In the genomic region with DNA sequence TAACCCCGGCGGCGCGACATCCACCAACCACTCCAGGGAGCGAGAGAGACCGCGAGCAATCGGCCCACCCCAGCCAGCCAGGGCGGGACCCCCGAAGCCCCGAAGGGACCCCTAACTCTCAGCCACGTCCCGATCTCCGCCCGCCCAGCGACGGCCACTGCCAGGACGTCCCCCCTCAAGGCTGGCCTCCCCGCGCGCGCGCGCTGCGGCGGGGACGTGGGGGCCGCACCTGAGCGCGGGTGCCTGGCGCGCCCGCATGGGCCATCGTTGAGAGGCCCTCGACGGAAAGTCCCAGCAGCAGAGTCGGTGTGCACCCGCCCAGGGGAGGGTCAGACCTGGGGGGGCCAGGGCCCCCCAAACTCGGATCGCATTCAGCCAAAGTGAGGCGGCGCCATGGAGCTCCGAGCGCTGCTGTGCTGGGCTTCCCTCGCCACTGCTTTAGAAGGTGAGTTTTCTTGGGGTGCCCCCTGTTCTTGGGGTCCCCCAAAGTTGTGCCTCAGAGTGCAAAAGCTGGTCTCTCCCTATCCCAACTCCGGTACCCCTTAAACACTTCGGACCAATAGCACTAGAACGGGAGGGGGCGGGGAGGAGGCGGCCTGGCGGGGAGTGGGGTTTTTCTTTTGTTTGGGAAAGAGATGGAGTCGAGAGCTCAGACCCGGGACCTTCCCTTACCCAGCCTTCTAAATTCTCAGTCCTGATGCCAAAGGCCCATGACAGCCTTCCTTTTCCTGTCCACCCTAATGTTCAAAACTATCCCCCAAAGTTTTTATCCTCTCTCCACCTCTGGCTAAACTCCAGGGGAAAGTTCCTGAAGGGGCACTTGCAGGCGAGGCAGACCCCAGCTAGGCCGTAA, we compare ENCODE assay signal across 8 mouse cellular contexts. TPM values are rescaled to one million over a fixed set of nuclear protein-coding genes. Genes with fewer than 3 reads are reported as not detected.
A peak's percentile ranks its signal among the peaks of the same experiment; 100 is the strongest.
DNase-seq lines count a peak whose midpoint lies in the region; ATAC-seq and TF ChIP-seq lines count a peak whose summit lies in the region.

No protein-coding gene starts in this region.

- H3K4me3 ChIP-seq in lung, embryonic 14.5 days (ENCODE audit: low read depth, low read length): peak overlapping the region; percentile 92
- peak overlapping the region; percentile 93 for H3K4me3 ChIP-seq in embryonic facial prominence, embryonic 14.5 days (ENCODE audit: low read depth, low read length)
- peak overlapping the region; percentile 97 for H3K4me3 ChIP-seq in limb, embryonic 10.5 days

- H3K4me1 ChIP-seq in lung, embryonic 14.5 days (ENCODE audit: insufficient read depth): peaks cover 26% of the 10 kb centered on the region; the same call in 1 of the 2 replicates
- peaks cover 22% of the 10 kb centered on the region for H3K4me1 ChIP-seq in embryonic facial prominence, embryonic 14.5 days (ENCODE audit: control insufficient read depth, insufficient read depth, low read length)
- peaks cover 68% of the 10 kb centered on the region for H3K4me1 ChIP-seq in limb, embryonic 10.5 days

- no peaks in the 10 kb centered on the region for H3K9me3 ChIP-seq in lung, embryonic 14.5 days (ENCODE audit: low read depth, low read length)
- no peaks in the 10 kb centered on the region for H3K9me3 ChIP-seq in embryonic facial prominence, embryonic 14.5 days (ENCODE audit: control insufficient read depth, low read length)
- H3K9me3 ChIP-seq in limb, embryonic 10.5 days (replicated peaks): no peaks in the 10 kb centered on the region

- DNase-seq in lung, embryonic 14.5 days: peak; percentile 31
- DNase-seq in lung, postnatal 14 days: no peak
- DNase-seq in embryonic facial prominence, embryonic 14.5 days (ENCODE audit: low spot score): peak; percentile 16
- peak; percentile 73 for DNase-seq in limb, embryonic 10.5 days (ENCODE audit: low spot score)
- peak; percentile 10 for DNase-seq in retina, embryonic 14.5 days (ENCODE audit: low spot score)
- no peak for DNase-seq in urinary bladder, postnatal 14 days (ENCODE audit: low spot score)
- DNase-seq in cerebellum, postnatal 10 days: no peak
- no peak for DNase-seq in cerebellum, adult 8-10 months

- peak; percentile 46 for ATAC-seq in lung, embryonic 14.5 days (ENCODE audit: insufficient read depth)
- ATAC-seq in embryonic facial prominence, embryonic 14.5 days (ENCODE audit: low read depth): peak; percentile 72

- H3K27me3 ChIP-seq in lung, embryonic 14.5 days (ENCODE audit: insufficient read depth, low read length): no peaks in the 10 kb centered on the region
- H3K27me3 ChIP-seq in embryonic facial prominence, embryonic 14.5 days (replicated peaks; ENCODE audit: control insufficient read depth, insufficient read depth, low read length): no peaks in the 10 kb centered on the region
- H3K27me3 ChIP-seq in limb, embryonic 10.5 days (ENCODE audit: low read depth, poor library complexity, severe bottlenecking): no peaks in the 10 kb centered on the region

- peak overlapping the region; percentile 95 for H3K4me2 ChIP-seq in lung, embryonic 14.5 days
- peak overlapping the region; percentile 90 for H3K4me2 ChIP-seq in embryonic facial prominence, embryonic 14.5 days (ENCODE audit: low read depth, low read length)

- peaks cover 23% of the 10 kb centered on the region for H3K36me3 ChIP-seq in lung, embryonic 14.5 days (ENCODE audit: insufficient read depth)
- H3K36me3 ChIP-seq in embryonic facial prominence, embryonic 14.5 days (ENCODE audit: control insufficient read depth, insufficient read depth, low read length): peaks cover 21% of the 10 kb centered on the region
- H3K36me3 ChIP-seq in limb, embryonic 10.5 days: peaks cover 31% of the 10 kb centered on the region

- TF ChIP-seq CTCF in lung, embryonic 14.5 days (IDR thresholded peaks at IDR 0.05; ENCODE audit: low read depth): no peak

- H3K27ac ChIP-seq in lung, embryonic 14.5 days (ENCODE audit: low read depth): peak overlapping the region; percentile 98
- H3K27ac ChIP-seq in embryonic facial prominence, embryonic 14.5 days (replicated peaks; ENCODE audit: low read depth, low read length): peak overlapping the region; percentile 97
- peak overlapping the region; percentile 98 for H3K27ac ChIP-seq in limb, embryonic 10.5 days

- WGBS in lung, embryonic 14.5 days: under 1% methylated on average over 55 of the region's 55 CpGs
- under 1% methylated on average over 27 of the region's 55 CpGs for WGBS in embryonic facial prominence, embryonic 14.5 days
- 1% methylated on average over 55 of the region's 55 CpGs for WGBS in limb, embryonic 10.5 days

- peak overlapping the region; percentile 98 for H3K9ac ChIP-seq in lung, embryonic 14.5 days
- peak overlapping the region; percentile 96 for H3K9ac ChIP-seq in embryonic facial prominence, embryonic 14.5 days (ENCODE audit: low read depth, low read length)

RNA-seq across cellular contexts. Expression of gene Ephb4, which starts 0.5 kb away (rescaled TPM):
- polyA plus RNA-seq in lung, embryonic 14.5 days (2014; fragmentation: Nextera tagmentation; extraction: Ambion mirVana): 68.6 and 78.0 TPM in 2 replicates
- 57.7 and 68.1 TPM in 2 replicates for polyA plus RNA-seq in embryonic facial prominence, embryonic 14.5 days (2014; fragmentation: Nextera tagmentation; extraction: Ambion mirVana)
- polyA plus RNA-seq in limb, embryonic 10.5 days (2016; fragmentation: Nextera tagmentation; extraction: Ambion mirVana): 66.3 and 81.0 TPM in 2 replicates

RNA-seq across cellular contexts. Expression of gene Slc12a9, which starts 17.0 kb away (rescaled TPM):
- polyA plus RNA-seq in lung, embryonic 14.5 days (2014; fragmentation: Nextera tagmentation; extraction: Ambion mirVana): 9.7 and 10.2 TPM in 2 replicates
- polyA plus RNA-seq in embryonic facial prominence, embryonic 14.5 days (2014; fragmentation: Nextera tagmentation; extraction: Ambion mirVana): 8.6 and 8.8 TPM in 2 replicates
- 10.4 and 10.6 TPM in 2 replicates for polyA plus RNA-seq in limb, embryonic 10.5 days (2016; fragmentation: Nextera tagmentation; extraction: Ambion mirVana)

RNA-seq across cellular contexts. Expression of gene Trip6, which starts 36.2 kb away (rescaled TPM):
- polyA plus RNA-seq in lung, embryonic 14.5 days (2014; fragmentation: Nextera tagmentation; extraction: Ambion mirVana): 87.1 and 89.3 TPM in 2 replicates
- 72.3 and 88.9 TPM in 2 replicates for polyA plus RNA-seq in embryonic facial prominence, embryonic 14.5 days (2014; fragmentation: Nextera tagmentation; extraction: Ambion mirVana)
- polyA plus RNA-seq in limb, embryonic 10.5 days (2016; fragmentation: Nextera tagmentation; extraction: Ambion mirVana): 73.4 and 75.9 TPM in 2 replicates

RNA-seq across cellular contexts. Expression of gene Srrt, which starts 43.0 kb away (rescaled TPM):
- polyA plus RNA-seq in lung, embryonic 14.5 days (2014; fragmentation: Nextera tagmentation; extraction: Ambion mirVana): 137 and 141 TPM in 2 replicates
- 101 and 105 TPM in 2 replicates for polyA plus RNA-seq in embryonic facial prominence, embryonic 14.5 days (2014; fragmentation: Nextera tagmentation; extraction: Ambion mirVana)
- polyA plus RNA-seq in limb, embryonic 10.5 days (2016; fragmentation: Nextera tagmentation; extraction: Ambion mirVana): 200 and 201 TPM in 2 replicates

RNA-seq across cellular contexts. Expression of gene Ufsp1, which starts 56.0 kb away (rescaled TPM):
- 4.4 and 4.6 TPM in 2 replicates for polyA plus RNA-seq in lung, embryonic 14.5 days (2014; fragmentation: Nextera tagmentation; extraction: Ambion mirVana)
- polyA plus RNA-seq in embryonic facial prominence, embryonic 14.5 days (2014; fragmentation: Nextera tagmentation; extraction: Ambion mirVana): 11.1 and 12.3 TPM in 2 replicates
- 8.1 and 8.5 TPM in 2 replicates for polyA plus RNA-seq in limb, embryonic 10.5 days (2016; fragmentation: Nextera tagmentation; extraction: Ambion mirVana)

Comparison
In these comparisons a context has a peak if more than half of its experiments do, and no peak if none do; other contexts are left out.
1. DNase-seq: peak in lung, embryonic 14.5 days (single experiment), embryonic facial prominence, embryonic 14.5 days (single experiment), limb, embryonic 10.5 days (single experiment) and retina, embryonic 14.5 days (single experiment); none in lung, postnatal 14 days (single experiment), urinary bladder, postnatal 14 days (single experiment), cerebellum, postnatal 10 days (0 of 2) and cerebellum, adult 8-10 months (single experiment).
2. Peak in every context shown above with its lines, with median percentiles within 50 percentile points of each other: H3K27ac ChIP-seq and H3K4me3 ChIP-seq.